Mouse (Mus musculus) frontal cortex, adult (tissue): ENCODE results near the gene Jak1.
"Not testable (repeated sequence)": the region's sequence is repeated elsewhere in the genome, so short reads cannot be mapped to it uniquely, and the experiment has no call there.

Source experiments
- ATAC-seq: cut with Nextera tagmentation; 2 replicates; pipeline ENCODE4 v1.9.2; 2017; ENCODE audit warnings: mild to moderate bottlenecking, moderate library complexity, mixed read lengths; ENCODE audit not compliant: low TSS enrichment

Jak1 gene

GRCm38 (mm10) chr4:101276456-101277070 lies 11.5 kb upstream of the Jak1 start:
- no peak for ATAC-seq

GRCm38 (mm10) chr4:101275881-101276280 lies 10.8 kb upstream of the Jak1 start:
- ATAC-seq = no peak

- ATAC-seq = no peak
Observed at GRCm38 (mm10) chr4:101270734-101271133, 5.7 kb upstream of the Jak1 start.

GRCm38 (mm10) chr4:101268506-101268905 lies 3.4 kb upstream of the Jak1 start:
- ATAC-seq = not testable (repeated sequence)

- no peak for ATAC-seq
Observed at GRCm38 (mm10) chr4:101265523-101265922, 441 bp upstream of the Jak1 start.

GRCm38 (mm10) chr4:101263968-101264740 lies 928 bp downstream of the Jak1 start:
- peak; percentile 77 for ATAC-seq

- ATAC-seq = no peak
Observed at GRCm38 (mm10) chr4:101261596-101261995, 3.5 kb downstream of the Jak1 start.

- ATAC-seq = no peak
Observed at GRCm38 (mm10) chr4:101260744-101261291, 4.3 kb downstream of the Jak1 start.

GRCm38 (mm10) chr4:101256526-101257210 lies 8.4 kb downstream of the Jak1 start:
- ATAC-seq = no peak

GRCm38 (mm10) chr4:101254606-101255349 lies 10.3 kb downstream of the Jak1 start:
- no peak for ATAC-seq

GRCm38 (mm10) chr4:101254015-101254414 lies 11.1 kb downstream of the Jak1 start:
- ATAC-seq = peak; percentile 27; the same call in 1 of the 2 replicates

- no peak for ATAC-seq
Observed at GRCm38 (mm10) chr4:101252781-101253622, 12.1 kb downstream of the Jak1 start.

GRCm38 (mm10) chr4:101252016-101252415 lies 13.1 kb downstream of the Jak1 start:
- no peak for ATAC-seq

GRCm38 (mm10) chr4:101249977-101250743 lies 14.9 kb downstream of the Jak1 start:
- no peak for ATAC-seq

- no peak for ATAC-seq
Observed at GRCm38 (mm10) chr4:101247355-101247754, 17.7 kb downstream of the Jak1 start.

GRCm38 (mm10) chr4:101246569-101246968 lies 18.5 kb downstream of the Jak1 start:
- no peak for ATAC-seq

- ATAC-seq = peak; percentile 93
Observed at GRCm38 (mm10) chr4:101244257-101245011, 20.6 kb downstream of the Jak1 start.

- ATAC-seq = no peak
Observed at GRCm38 (mm10) chr4:101240875-101241173, 24.3 kb downstream of the Jak1 start.

GRCm38 (mm10) chr4:101240163-101240874 lies 24.8 kb downstream of the Jak1 start:
- ATAC-seq = no peak
